Mouse (Mus musculus) thymus, postnatal 0 days (tissue): ENCODE measurements around the gene Tcn2. TPM values are rescaled to one million over a fixed set of nuclear protein-coding genes. Genes with fewer than 3 reads are reported as not detected.
"Not testable (repeated sequence)": the region's sequence is repeated elsewhere in the genome, so short reads cannot be mapped to it uniquely, and the experiment has no call there.

Experiments
- DNase-seq: peaks from one replicate; pipeline ENCODE4 v3.0.0-alpha.2; 2015; ENCODE audit warnings: low spot score
- polyA plus RNA-seq: library from polyadenylated mRNA; unstranded; fragments of >200 nt; fragmentation: Nextera tagmentation; extraction: Ambion mirVana; gene quantifications from 2 replicates; pipeline ENCODE4 v1.2.1, GENCODE M21; 2015

Gene Tcn2
- 25.5 and 27.1 TPM in 2 replicates for polyA plus RNA-seq

GRCm38 (mm10) chr11:3931511-3932211 is at the start of gene Tcn2:
Gene Tcn2 (minus strand): TSS chr11:3932159.
- DNase-seq, result peak; percentile 73

DNA sequence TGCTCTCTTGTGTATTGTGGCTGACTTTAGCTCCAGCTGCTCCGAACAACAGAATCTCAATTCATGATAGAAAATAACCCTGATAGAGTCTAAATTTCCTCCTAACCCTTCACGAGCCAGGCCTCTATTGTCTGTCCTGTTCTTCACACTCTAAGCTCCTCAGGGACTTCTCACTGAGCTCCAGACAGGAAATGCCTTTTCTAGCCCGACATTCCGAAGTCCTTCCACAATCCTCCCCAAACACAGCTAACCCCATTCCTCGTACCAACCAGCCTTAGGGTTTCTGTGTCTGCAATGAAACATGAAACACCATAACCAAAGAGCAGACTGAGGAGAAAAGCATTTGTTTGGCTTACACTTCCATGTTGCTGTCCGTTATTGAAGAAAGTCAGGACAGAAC is 49.6 kb upstream of the Tcn2 start:
- no peak for DNase-seq

GRCm38 (mm10) chr11:3978421-3978820 is 46.5 kb upstream of the Tcn2 start:
- DNase-seq, result no peak

DNA sequence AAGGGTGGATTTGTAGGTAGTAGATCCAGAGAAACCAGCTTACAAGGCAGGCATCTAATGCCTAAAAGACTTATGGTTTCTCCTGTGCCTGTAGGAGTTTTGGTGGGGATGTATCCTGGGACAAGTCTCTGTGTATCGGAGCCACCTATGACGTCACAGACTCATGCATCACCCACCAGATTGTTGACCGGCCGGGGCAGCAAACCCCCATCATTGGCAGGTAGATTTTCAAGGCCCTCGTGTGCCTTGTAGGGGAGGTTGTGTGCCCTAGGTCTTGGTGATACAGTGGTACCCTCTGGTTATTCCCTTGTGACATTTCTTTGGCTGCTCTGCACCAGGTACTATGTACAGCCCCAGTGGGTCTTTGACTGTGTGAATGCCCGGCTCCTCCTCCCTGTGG is 44.7 kb upstream of the Tcn2 start, which contains the start of gene 4930556J24Rik:
TSS of gene 4930556J24Rik (minus strand) at position 101 of the 400 bp plus-strand sequence.
- no peak for DNase-seq

- no peak for DNase-seq
These were observed 42.4 kb upstream of the Tcn2 start for GRCm38 (mm10) chr11:3974311-3974710.

DNA sequence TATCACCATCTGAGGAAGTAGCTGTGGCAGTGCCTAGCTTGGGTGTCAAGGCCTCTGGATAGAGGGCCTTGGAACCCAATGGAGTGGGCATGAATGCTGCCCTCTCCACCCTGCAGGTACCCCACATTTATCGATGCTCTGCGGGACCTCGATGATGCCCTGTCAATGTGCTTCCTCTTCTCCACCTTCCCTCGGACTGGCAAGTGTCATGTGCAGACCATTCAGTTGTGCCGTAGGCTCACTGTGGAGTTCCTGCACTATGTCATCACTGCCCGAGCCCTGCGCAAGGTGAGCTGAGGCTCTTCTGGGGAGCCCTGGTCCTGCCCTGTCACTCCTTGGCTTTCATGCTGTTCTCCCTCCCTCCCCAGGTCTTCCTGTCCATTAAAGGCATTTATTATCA is 41.1 kb upstream of the Tcn2 start:
- no peak for DNase-seq

DNA sequence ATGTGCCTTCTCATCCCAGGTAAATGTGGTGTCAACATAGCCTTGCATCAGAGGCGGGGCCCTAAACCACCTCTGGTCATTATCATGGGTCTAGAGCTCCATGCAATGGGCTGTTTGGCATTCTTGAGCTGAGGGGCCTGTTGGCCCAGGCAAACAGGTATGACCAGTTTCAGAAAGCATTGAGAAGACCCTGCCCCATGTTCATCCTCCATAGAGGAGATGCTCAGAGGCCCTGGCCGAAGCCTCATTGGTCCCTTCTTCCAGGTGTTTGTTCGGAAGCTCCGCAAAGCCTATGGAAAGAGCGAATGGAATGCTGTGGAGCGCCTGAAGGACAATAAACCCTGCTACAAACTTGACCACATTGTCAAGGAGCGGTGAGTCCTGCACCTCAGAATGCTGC is 38.4 kb upstream of the Tcn2 start:
- DNase-seq, result no peak

DNA sequence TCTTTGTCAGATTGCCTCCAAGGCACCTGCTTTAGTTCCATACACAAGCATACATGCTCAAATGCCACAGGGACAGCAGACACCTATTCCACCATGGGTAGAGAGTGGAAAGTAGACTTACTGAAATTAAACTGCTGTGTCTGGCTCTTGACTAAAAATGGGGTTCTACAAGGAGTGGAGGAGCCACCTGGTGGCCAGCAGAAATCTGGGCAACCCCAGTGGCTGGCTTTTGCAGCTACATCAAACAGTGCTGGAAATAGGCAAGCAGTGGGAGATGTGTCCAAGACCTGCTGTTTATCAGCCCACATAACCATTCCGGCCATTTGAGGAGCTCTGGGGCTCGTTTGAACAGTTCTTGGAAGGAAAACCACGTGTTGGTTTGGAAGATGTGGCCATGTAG is 37.9 kb upstream of the Tcn2 start:
- DNase-seq, result no peak

GRCm38 (mm10) chr11:3964416-3965172 is 32.6 kb upstream of the Tcn2 start:
- no peak for DNase-seq

GRCm38 (mm10) chr11:3963610-3964415 is 31.9 kb upstream of the Tcn2 start, which contains the start of gene Pes1:
Gene Pes1 (plus strand): TSS chr11:3963975.
- DNase-seq, result peak; percentile 90

- no peak for DNase-seq
These were observed 31.2 kb upstream of the Tcn2 start for GRCm38 (mm10) chr11:3963155-3963554.

DNA sequence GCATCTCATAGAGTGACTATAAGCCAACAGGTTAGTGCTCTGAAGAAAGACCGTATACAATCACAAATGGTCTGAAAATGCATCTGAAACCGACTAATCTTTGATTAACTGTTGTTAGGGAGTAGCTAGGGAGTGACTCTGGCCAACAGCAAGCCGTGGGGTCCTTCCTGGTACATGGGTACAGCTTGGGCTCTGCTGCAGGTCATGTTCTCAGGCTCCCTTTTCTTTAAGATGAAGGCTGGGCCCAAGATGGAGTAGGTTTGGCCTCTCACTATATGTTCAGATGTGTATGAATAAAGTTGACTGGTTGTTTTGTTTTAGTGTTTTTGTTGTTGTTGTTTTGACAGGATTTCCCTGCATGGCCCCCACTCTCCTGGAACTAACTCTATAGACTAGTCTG is 29.8 kb upstream of the Tcn2 start:
- no peak for DNase-seq

GRCm38 (mm10) chr11:3960901-3961300 is 28.9 kb upstream of the Tcn2 start:
- DNase-seq, result no peak

DNA sequence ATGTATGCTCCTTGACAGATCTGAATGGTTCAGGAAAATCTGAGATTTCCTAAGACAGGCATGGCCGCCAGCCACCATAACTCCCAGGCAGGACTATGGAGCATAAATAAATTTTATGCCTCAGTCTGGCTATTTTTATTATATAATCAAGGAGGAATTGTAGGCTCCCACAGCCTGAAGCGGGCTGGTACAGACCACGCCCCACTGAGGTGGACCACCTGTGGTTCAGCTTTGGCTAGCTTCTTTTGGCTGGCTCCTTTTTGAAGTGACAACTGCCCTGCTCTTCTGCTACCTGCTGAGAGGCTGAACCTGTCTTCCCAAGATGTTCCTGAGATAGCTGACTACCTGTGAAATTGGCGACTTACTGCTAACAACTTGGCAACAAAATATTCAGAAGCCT is 23.4 kb upstream of the Tcn2 start:
- not testable (repeated sequence) for DNase-seq

DNA sequence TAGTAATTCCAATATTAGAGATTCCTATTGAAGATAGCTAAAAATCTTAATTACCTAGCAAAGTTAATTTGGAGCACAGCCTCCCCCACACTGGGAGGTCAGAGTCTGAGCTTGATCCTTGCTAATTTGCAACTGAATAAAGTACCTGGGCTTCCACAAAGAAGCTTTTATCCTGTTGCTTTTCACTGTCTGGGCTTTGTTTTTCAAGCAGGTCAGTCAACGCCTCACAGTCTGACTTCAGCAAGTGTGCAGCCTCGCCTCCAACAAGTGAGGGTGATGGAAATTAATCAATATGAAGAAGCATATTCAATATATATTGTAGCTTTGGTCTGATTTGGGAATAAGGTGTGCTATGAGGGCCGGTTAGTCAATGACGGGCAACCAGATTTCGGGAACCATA is 22.9 kb upstream of the Tcn2 start:
- not testable (repeated sequence) for DNase-seq

DNA sequence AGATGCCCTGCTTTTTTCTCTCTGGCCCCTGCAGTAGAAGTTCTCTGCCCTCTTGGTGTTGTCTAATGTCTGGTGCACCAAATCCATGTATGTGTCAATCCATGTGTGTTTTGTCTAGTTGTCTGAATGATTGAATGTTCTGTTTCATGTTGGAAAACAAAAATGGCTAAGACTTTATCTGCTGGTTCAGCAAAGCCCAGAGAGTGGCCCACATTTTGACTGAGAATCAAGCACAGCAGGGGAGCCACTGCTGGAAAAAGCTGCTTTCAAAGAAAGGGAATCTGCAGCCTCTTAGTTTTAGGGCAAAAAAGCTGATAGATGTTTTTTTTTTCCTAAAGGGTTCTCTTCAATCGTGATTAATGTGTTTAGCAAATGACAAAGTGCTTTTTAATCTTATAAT is 14.4 kb upstream of the Tcn2 start:
- DNase-seq, result no peak

GRCm38 (mm10) chr11:3941371-3941770 is 9.4 kb upstream of the Tcn2 start:
- DNase-seq, result no peak

- DNase-seq, result no peak
These were observed 5.4 kb upstream of the Tcn2 start for GRCm38 (mm10) chr11:3937321-3937874.

DNA sequence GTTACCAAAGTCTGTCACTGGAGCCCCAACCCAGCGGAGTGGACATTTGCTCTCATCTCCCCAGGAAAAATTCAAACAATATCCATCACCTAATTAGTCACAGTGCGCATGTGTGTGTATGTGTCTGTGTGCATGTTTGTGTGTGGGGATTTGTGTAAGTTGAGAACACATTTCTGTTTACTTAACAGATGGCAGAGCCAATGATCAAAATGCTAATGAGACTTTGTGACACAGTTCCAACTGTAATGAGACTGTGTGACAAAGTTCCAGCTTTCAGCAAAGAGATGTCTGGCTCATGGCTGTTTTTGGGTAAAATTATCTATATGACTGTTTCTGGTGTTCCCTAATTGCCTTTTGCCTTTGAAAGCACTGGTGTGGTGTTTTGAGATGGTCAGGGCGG is 4.4 kb upstream of the Tcn2 start:
- no peak for DNase-seq

DNA sequence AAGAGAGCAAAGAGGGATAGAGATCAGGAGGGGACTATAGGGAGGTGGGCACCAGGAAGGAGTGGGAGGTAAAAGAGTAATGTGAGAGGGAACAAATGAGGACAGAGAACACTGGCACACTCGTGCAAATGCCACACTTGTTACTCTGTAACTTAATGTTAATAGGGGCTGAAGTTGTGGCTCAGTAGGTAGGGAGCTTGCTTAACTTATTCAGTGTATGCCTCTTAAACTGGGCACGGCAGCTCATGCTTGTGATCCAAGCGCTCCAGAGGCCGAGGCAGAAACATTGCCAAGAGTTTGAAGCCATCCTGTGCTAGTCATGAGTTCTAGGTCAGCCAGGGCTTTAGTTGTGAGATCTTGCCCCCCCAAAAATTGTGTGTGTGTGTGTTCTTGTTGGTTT is 3.2 kb upstream of the Tcn2 start:
- DNase-seq, result no peak

GRCm38 (mm10) chr11:3933756-3934285 is 1.9 kb upstream of the Tcn2 start:
- DNase-seq, result no peak
